In the genomic region with DNA sequence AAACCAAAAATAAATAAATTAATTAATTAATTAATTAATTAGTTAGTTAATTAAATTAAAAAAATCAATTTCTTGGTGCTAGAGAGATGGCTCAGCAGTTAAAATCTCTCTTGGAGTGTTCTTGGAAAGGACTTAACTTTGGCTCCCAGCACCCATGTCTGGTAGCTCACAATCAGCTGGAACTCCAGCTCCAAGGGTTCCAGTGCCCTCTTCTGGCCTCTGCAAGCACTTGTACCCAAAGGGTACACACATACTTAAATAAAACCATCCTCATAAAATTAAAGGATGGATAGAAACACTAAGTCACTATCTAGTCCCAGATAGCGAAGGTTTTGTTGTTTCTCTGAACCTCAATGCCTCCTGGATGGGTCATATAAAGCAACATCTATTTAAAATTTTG, we compare ENCODE assay signal across 15 mouse cellular contexts. TPM values are rescaled to one million over a fixed set of nuclear protein-coding genes. Genes with fewer than 3 reads are reported as not detected.
DNase-seq lines count a peak whose midpoint lies in the region; ATAC-seq and TF ChIP-seq lines count a peak whose summit lies in the region.
"Had no signal": no experiment of that assay in that cellular context is flagged by ENCODE, and none has a peak within 500 bp of the region (broad histone marks: within the 10 kb centered on the region; RNA-seq: fewer than 3 reads in every experiment).

No protein-coding gene starts in this region.

- H3K4me2 ChIP-seq in kidney, postnatal 0 days (ENCODE audit: low read length) = no peak overlapping the region
- H3K4me2 ChIP-seq: forebrain, embryonic 15.5 days; kidney, embryonic 15.5 days; limb, embryonic 13.5 days had no signal

- H3K36me3 ChIP-seq in kidney, postnatal 0 days (ENCODE audit: insufficient read depth, low read length) = no peaks in the 10 kb centered on the region
- H3K36me3 ChIP-seq: forebrain, embryonic 15.5 days; kidney, embryonic 15.5 days; limb, embryonic 13.5 days had no signal

- H3K4me3 ChIP-seq in kidney, postnatal 0 days (replicated peaks; ENCODE audit: low read depth, low read length) = no peak overlapping the region
- H3K4me3 ChIP-seq: erythroblast, embryonic 14.5 days; forebrain, embryonic 15.5 days; kidney, embryonic 15.5 days; limb, embryonic 13.5 days had no signal

- no peaks in the 10 kb centered on the region for H3K9me3 ChIP-seq in kidney, postnatal 0 days (replicated peaks; ENCODE audit: low read length)
- H3K9me3 ChIP-seq: forebrain, embryonic 15.5 days; kidney, embryonic 15.5 days; limb, embryonic 13.5 days had no signal

- no peak overlapping the region for H3K27ac ChIP-seq in kidney, postnatal 0 days
- H3K27ac ChIP-seq: forebrain, embryonic 15.5 days; kidney, embryonic 15.5 days; limb, embryonic 13.5 days had no signal

- 96% methylated on average over 1 of the region's 1 CpGs for WGBS in kidney, postnatal 0 days

- H3K4me1 ChIP-seq in kidney, postnatal 0 days (replicated peaks; ENCODE audit: insufficient read depth, low read length) = no peaks in the 10 kb centered on the region
- H3K4me1 ChIP-seq: forebrain, embryonic 15.5 days; kidney, embryonic 15.5 days; limb, embryonic 13.5 days had no signal

- no peak for ATAC-seq in kidney, postnatal 0 days (replicated peaks; ENCODE audit: low FRiP score, low read depth)
- ATAC-seq: forebrain, embryonic 15.5 days; midbrain, embryonic 16.5 days had no signal

- H3K27me3 ChIP-seq in kidney, postnatal 0 days (ENCODE audit: insufficient read depth, low read length) = no peaks in the 10 kb centered on the region
- H3K27me3 ChIP-seq: forebrain, embryonic 15.5 days; kidney, embryonic 15.5 days; limb, embryonic 13.5 days had no signal

- TF ChIP-seq CTCF in kidney, postnatal 0 days (IDR thresholded peaks at IDR 0.05; ENCODE audit: low read depth) = peak; percentile 8; the same call in 1 of the 2 replicates

- DNase-seq in kidney, postnatal 0 days (ENCODE audit: low spot score) = no peak
- no peak for DNase-seq in kidney, postnatal 10 days
- peak; percentile 41 for DNase-seq in thymus, postnatal 0 days (ENCODE audit: low spot score)
- DNase-seq in thymus, adult 18-20 months = no peak
- DNase-seq in MEL-GATA-1-ER (ENCODE audit: extremely low read depth, low read depth) = peak; percentile 19
- DNase-seq in thymus, postnatal 4 days = peak; percentile 45
- DNase-seq in left cerebral cortex, adult 11 months (ENCODE audit: low spot score) = no peak
- DNase-seq: cerebellum, adult 11 months; cerebellum, postnatal 14 days; heart, adult 18-20 months had no signal

- no peak overlapping the region for H3K9ac ChIP-seq in kidney, postnatal 0 days (ENCODE audit: low read depth, low read length)
- H3K9ac ChIP-seq: forebrain, embryonic 15.5 days; kidney, embryonic 15.5 days; limb, embryonic 13.5 days had no signal

RNA-seq across cellular contexts. Expression of gene Capn3, which starts 8.5 kb away (rescaled TPM):
- 1.6 and 2.0 TPM in 2 replicates for polyA plus RNA-seq in kidney, postnatal 0 days (2015; fragmentation: Nextera tagmentation; extraction: Ambion mirVana)
- 90.9 and 99.1 TPM in 2 replicates for polyA plus RNA-seq in thymus, postnatal 0 days (2015; fragmentation: Nextera tagmentation; extraction: Ambion mirVana)
- polyA plus RNA-seq: erythroblast, embryonic 14.5 days had no signal

RNA-seq across cellular contexts. Expression of gene Tmem87a, which starts 43.4 kb away (rescaled TPM):
- 10.4 and 12.0 TPM in 2 replicates for polyA plus RNA-seq in kidney, postnatal 0 days (2015; fragmentation: Nextera tagmentation; extraction: Ambion mirVana)
- polyA plus RNA-seq in thymus, postnatal 0 days (2015; fragmentation: Nextera tagmentation; extraction: Ambion mirVana) = 21.7 and 26.1 TPM in 2 replicates

RNA-seq across cellular contexts. Expression of gene Ganc, which starts 43.6 kb away (rescaled TPM):
- 13.5 and 13.7 TPM in 2 replicates for polyA plus RNA-seq in kidney, postnatal 0 days (2015; fragmentation: Nextera tagmentation; extraction: Ambion mirVana)
- 24.1 and 31.9 TPM in 2 replicates for polyA plus RNA-seq in thymus, postnatal 0 days (2015; fragmentation: Nextera tagmentation; extraction: Ambion mirVana)

Comparison
In these comparisons a context has a peak if more than half of its experiments do, and no peak if none do; other contexts are left out.
1. DNase-seq: peak in thymus, postnatal 0 days (single experiment), MEL-GATA-1-ER (single experiment) and thymus, postnatal 4 days (single experiment); none in kidney, postnatal 0 days (single experiment), kidney, postnatal 10 days (single experiment), thymus, adult 18-20 months (0 of 2) and left cerebral cortex, adult 11 months (single experiment).
2. RNA of gene Capn3, which starts 8.5 kb away (polyA plus RNA-seq): 90.9 to 99.1 TPM in thymus, postnatal 0 days; 1.6 to 2.0 TPM in kidney, postnatal 0 days; every median in the first group is over 10 times any median in the second.